Mouse (Mus musculus) WW6 (cell line): ENCODE results near the gene Bloc1s6.

ENCODE experiments used
- DNase-seq: peaks from one replicate; pipeline ENCODE4 v3.0.0-alpha.2; 2013; ENCODE audit warnings: low read depth, low spot score

The Bloc1s6 gene

GRCm38 (mm10) chr2:122737894-122738830 lies at the start of gene Bloc1s6:
Gene Bloc1s6, plus strand, starts transcription at chr2:122738503.
- peak; percentile 60 for DNase-seq

DNA sequence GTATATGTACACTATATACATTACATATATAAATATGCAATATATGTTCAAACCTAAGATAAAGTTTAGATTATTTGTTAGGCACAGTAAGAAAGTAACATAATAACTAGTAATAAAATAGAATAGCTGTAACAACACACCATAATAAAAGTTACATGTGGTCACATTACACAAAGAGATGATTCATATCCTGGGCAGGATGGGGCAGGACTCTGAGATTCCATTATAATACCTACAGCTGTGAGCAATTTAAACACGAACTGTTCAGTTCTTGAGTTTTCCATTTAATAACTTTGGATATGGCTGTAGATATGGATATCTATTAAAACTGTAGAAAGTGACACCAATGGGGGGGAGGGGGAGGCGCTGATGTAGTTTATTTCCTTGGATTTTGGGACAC lies 40.8 kb upstream of the Bloc1s6 start:
- DNase-seq, result no peak

- DNase-seq, result no peak
Measured at GRCm38 (mm10) chr2:122701012-122701411, 37.3 kb upstream of the Bloc1s6 start.

- no peak for DNase-seq
Measured at GRCm38 (mm10) chr2:122701871-122702180, 36.5 kb upstream of the Bloc1s6 start.

DNA sequence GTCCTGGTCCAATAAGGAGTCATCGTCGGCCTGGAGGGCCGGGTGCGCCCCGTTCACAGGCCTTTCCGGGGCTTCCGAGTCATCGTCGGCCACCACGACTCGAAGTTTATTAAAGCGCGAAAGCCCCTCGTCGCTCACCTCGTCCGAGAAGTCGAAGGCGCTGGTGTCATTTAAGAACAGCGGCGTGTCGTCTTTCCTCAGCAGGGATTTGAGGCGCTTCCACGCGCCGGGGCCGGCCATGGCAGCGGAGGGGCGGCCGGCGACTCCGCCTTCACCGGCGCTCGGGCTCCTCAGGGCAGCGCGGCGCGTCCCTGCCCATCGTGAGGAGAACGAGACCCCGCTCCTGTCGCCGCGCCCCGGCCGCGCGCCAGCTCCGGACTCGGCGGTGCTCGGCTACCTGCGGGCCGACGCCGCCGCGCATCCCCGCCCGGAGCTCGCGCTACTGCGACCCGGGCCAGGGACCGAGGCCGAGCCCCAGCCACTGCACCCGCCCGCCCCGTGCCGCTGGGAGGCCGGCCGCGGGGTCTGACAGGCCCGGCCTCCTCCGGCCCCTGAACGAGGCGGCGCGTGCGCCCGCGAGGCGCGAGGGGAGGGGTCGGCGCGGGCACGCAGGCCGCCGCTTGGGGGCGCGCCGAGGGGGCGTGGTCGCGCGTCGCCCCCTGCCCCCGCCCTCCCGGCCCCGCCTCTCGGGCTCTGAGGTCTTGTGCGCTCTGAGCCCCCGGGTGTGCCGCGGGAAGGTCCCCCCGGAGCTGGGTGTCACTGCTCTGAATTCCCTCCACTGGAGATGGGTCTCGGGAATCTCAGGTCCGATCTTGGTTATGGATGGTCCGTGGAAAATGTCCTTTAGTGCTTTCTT lies 35.9 kb upstream of the Bloc1s6 start, which contains the start of gene Slc30a4:
Gene Slc30a4 (minus strand): TSS at position 483 of the 856 bp plus-strand sequence.
- DNase-seq, result peak; percentile 36

DNA sequence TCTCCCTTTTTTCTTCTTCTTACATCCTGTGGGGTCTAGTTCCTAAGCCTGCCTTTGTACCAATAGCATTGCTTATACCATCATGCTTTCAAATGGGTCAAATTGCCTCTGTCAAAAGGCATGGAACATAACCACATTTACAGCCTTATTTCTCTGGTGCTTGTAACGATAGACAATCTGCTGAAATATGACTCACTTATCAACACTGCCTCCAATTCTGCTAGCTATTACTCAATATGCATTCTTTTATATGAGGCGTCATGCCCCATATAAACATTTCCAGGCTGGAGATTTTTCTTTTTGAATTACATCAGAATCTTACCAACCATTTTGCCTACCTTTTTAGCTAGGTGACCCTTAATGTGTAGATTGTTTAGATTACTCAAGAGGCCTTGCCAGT lies 33.7 kb upstream of the Bloc1s6 start:
- no peak for DNase-seq

DNA sequence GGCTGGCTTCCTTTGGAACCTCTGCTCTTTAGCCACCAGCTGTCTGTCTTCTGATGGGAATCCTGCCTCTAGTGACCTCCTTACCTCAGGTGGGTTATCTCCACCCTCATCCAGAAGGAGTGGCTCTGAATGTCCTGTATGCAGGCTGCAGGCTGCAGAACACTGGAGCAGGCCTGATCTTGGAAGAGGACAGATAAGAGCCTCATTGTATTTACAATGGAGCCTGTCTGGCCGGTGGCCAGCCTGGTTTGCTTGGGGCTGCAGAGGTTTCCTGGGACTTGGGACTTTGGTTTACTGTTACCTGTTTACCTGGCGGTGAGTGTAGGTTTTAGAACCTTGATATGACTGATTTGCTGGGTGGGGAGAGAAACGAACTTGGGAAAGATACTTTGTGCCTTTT lies 30.2 kb upstream of the Bloc1s6 start:
- DNase-seq, result no peak

GRCm38 (mm10) chr2:122709156-122709555 lies 29.1 kb upstream of the Bloc1s6 start:
- DNase-seq, result no peak

DNA sequence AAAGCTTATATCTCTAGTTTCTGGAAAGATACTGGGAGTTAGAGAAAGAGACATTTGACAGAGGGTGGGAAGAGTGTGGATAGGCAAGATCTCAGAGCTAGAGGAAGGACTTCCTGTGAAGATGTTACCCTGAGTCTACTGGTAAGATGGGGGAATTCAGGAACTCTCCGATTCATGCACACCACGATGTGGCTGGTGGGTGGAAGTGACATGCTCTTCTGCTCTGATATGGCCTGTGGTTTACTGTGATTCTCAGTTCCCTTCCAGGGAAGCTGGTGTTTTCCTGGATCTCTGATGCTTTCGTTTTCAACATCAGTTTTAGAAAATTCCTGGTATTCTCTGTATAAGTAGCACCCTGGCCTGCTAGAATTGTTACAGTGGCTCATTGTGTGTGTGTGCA lies 26.4 kb upstream of the Bloc1s6 start:
- DNase-seq, result no peak

DNA sequence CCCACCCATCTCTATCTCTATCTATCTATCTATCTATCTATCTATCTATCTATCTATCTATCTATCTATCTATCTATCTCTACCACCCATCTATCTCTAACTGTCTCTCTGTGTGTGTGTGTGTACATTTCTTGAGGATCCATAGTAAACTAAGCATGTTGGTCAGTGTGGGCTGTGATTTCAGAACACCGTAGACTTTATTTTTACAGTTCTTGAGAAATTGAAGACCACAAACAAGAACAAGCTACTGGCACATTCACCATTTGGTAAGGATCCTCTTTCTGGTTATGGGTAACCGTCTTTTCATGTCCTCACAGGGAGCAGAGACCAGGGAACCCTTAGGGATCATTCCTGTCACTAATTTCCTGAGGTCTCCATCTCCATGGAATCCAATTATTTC lies 25.5 kb upstream of the Bloc1s6 start:
- no peak for DNase-seq

DNA sequence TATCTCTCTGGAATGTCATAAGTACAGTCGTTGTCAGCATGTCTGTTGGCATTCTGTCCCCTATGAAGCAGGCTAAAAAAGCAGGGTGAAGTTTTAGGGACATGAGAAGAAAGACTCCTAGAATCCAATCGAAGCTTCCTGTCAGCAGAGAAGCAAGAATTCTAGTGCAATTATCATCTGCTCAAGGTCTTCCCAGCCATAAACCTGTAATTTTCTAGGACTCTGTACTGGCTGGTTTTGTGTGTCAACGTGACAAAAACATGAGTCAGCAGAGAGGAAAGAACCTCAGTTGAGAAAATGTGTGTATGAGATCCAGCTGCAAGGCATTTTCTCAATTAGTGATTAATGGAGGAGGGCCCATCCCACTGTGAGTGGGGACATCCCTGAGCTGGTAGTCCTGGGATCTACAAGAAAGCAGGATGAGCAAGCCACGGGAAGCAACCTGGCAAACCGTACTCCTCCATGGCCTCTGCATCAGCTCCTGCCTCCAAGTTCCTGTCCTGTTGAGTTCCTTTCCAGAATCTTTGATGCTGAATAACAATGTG lies 23.1 kb upstream of the Bloc1s6 start:
- no peak for DNase-seq

GRCm38 (mm10) chr2:122716301-122716842 lies 21.9 kb upstream of the Bloc1s6 start:
- no peak for DNase-seq

DNA sequence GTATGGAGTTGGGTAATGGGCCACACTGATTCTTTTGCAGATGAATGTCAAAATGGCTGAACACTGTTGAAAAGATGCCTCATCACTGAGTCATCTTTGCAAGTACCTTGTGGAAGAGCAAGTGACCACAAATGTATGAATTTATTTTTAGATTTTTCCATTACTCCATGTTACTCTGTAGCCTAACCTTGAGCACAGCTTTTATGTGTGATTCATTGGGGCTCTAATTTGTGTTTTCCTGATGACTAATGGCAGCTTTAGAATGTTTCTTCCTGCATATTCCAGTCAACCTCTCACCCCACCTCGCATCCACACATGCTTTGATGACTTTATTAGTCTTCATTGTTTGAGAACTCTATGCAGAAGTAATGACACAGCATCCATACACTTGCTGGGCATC lies 19.1 kb upstream of the Bloc1s6 start:
- DNase-seq, result no peak

GRCm38 (mm10) chr2:122720564-122720963 lies 17.7 kb upstream of the Bloc1s6 start:
- DNase-seq, result no peak

- no peak for DNase-seq
Measured at GRCm38 (mm10) chr2:122725604-122726003, 12.7 kb upstream of the Bloc1s6 start.

- DNase-seq, result no peak
Measured at GRCm38 (mm10) chr2:122731456-122731855, 6.8 kb upstream of the Bloc1s6 start.

GRCm38 (mm10) chr2:122739023-122739422 lies 720 bp downstream of the Bloc1s6 start:
- no peak for DNase-seq

GRCm38 (mm10) chr2:122746461-122746860 lies 8.2 kb downstream of the Bloc1s6 start:
- DNase-seq, result no peak

- DNase-seq, result no peak
Measured at GRCm38 (mm10) chr2:122753739-122754343, 15.5 kb downstream of the Bloc1s6 start.

GRCm38 (mm10) chr2:122759791-122760190 lies 21.5 kb downstream of the Bloc1s6 start:
- no peak for DNase-seq

DNA sequence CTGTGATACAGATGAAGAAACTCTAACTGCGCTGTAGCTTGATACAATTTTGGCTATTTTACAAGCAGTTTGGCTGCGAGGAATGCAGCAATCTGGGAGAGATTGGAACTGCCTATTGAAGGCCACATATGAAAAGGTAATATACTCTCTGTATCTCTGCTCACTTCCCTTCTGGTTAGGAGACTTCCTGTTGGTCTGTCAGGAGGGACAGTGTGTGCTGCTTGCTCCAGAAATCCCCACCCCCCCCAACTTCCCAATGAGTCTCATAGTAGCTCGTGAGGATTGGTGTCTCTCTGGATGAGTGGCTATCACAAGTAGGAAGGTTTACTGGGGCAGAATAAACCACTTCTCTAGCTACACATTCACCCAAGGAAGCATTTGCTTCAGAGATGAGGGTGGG lies 24.7 kb downstream of the Bloc1s6 start:
- no peak for DNase-seq

DNA sequence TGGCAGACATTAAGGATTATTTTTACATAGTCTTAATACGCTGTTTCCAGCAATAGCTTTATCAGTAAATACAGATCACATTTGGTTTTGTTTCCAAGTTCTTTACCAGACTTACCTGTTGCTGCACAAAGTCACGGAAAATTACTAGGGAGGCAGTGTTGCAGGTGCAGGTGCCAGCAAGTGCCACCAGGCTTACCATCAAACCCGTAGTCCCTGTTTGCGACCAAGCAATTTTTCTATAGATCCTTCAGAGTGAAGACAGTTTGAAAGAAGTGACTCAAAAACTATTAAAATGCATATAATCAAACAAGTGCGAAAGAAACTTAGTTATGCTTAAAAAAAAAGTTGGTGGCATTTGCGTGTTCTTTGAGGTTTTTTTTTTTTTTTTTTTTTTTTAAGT lies 26.2 kb downstream of the Bloc1s6 start:
- DNase-seq, result no peak
